Mouse (Mus musculus) hindbrain, embryonic 16.5 days (tissue): ENCODE measurements around the gene Syt2. TPM values are rescaled to one million over a fixed set of nuclear protein-coding genes. Genes with fewer than 3 reads are reported as not detected.

Experiments used
- ATAC-seq: fragments of 200-750 bp; cut with Nextera tagmentation; 2 replicates; pipeline ENCODE4 v1.8.0; 2017; ENCODE audit warnings: moderate TSS enrichment, moderate library complexity
- H3K27ac ChIP-seq: fragments of 300-500 bp; sonication (generic); 2 replicates; pipeline ENCODE4 v1.5.1; 2014; ENCODE audit warnings: low read depth, mild to moderate bottlenecking, control low read depth, low read length, moderate library complexity
- H3K27me3 ChIP-seq: fragments of 300-500 bp; sonication (generic); replicated peaks from 2 replicates; pipeline ENCODE4 v1.6.1; 2014; ENCODE audit warnings: low read length; ENCODE audit not compliant: control insufficient read depth, insufficient read depth
- H3K36me3 ChIP-seq: fragments of 300-500 bp; sonication (generic); 2 replicates; pipeline ENCODE4 v1.6.1; 2014; ENCODE audit warnings: mild to moderate bottlenecking, low read length, moderate library complexity, mixed read lengths; ENCODE audit not compliant: control insufficient read depth, insufficient read depth
- H3K4me1 ChIP-seq: fragments of 300-500 bp; sonication (generic); 2 replicates; pipeline ENCODE4 v1.6.1; 2014; ENCODE audit warnings: low read depth, low read length; ENCODE audit not compliant: control insufficient read depth, insufficient read depth
- H3K4me2 ChIP-seq: fragments of 300-500 bp; sonication (generic); 2 replicates; pipeline ENCODE4 v1.6.1; 2014; ENCODE audit warnings: mild to moderate bottlenecking, low read length, control low read depth, moderate library complexity
- H3K4me3 ChIP-seq: fragments of 300-500 bp; sonication (generic); 2 replicates; pipeline ENCODE4 v1.5.1; 2014; ENCODE audit warnings: mild to moderate bottlenecking, low read length, control low read depth, moderate library complexity
- H3K9ac ChIP-seq: fragments of 300-500 bp; sonication (generic); 2 replicates; pipeline ENCODE4 v1.6.1; 2014; ENCODE audit warnings: low read depth, mild to moderate bottlenecking, control low read depth, low read length, moderate library complexity
- H3K9me3 ChIP-seq: fragments of 300-500 bp; sonication (generic); 2 replicates; pipeline ENCODE4 v1.6.1; 2014; ENCODE audit warnings: mild to moderate bottlenecking, low read length, moderate library complexity; ENCODE audit not compliant: control insufficient read depth
- WGBS: fragments of 180-500 bp; shearing (Covaris S2); extraction: QIAGEN DNeasy Blood & Tissue Kit; methylation state at CpG from one replicate; pipeline ENCODE4 v1.1.7; 2014; 5-methylcytosine and 5-hydroxymethylcytosine counted together
- polyA plus RNA-seq: library from polyadenylated mRNA; unstranded; fragments of >200 nt; fragmentation: Nextera tagmentation; extraction: Ambion mirVana; gene quantifications from 2 replicates; pipeline ENCODE4 v1.2.1, GENCODE M21; 2015

Syt2 gene
- polyA plus RNA-seq, 1 experiment from 2014 or later = 11.9 TPM

- Histone ChIP-seq H3K4me1 (peaks cover 19% of the 10 kb centered on the region), H3K4me3 (no peak overlapping the region), H3K36me3 (no peaks in the 10 kb centered on the region), H3K4me2 (no peak overlapping the region), H3K27ac (0 out of 2 replicates have a peak overlapping the region, but pooled peaks have one; percentile 25), H3K9me3 (no peaks in the 10 kb centered on the region), H3K9ac (0 out of 2 replicates have a peak overlapping the region, but pooled peaks have one; percentile 23), H3K27me3 (peaks cover 2% of the 10 kb centered on the region; the same call in 1 of the 2 replicates)
- peak; percentile 24 for ATAC-seq
- WGBS = 9% methylated on average over 11 of the region's 11 CpGs
These were observed 67.0 kb downstream of the Syt2 start for GRCm38 (mm10) chr1:134713421-134713969.

GRCm38 (mm10) chr1:134714166-134714565 lies 67.7 kb downstream of the Syt2 start:
- H3K9ac ChIP-seq = no peak overlapping the region
- H3K27me3 ChIP-seq = peaks cover 2% of the 10 kb centered on the region; the same call in 1 of the 2 replicates
- no peaks in the 10 kb centered on the region for H3K36me3 ChIP-seq
- peaks cover 13% of the 10 kb centered on the region for H3K4me1 ChIP-seq
- H3K4me3 ChIP-seq = no peak overlapping the region
- H3K4me2 ChIP-seq = no peak overlapping the region
- 33% methylated on average over 8 of the region's 8 CpGs for WGBS
- ATAC-seq = no peak
- no peak overlapping the region for H3K27ac ChIP-seq
- no peaks in the 10 kb centered on the region for H3K9me3 ChIP-seq

- Histone ChIP-seq H3K27ac (no peak overlapping the region), H3K36me3 (no peaks in the 10 kb centered on the region), H3K27me3 (peaks cover 2% of the 10 kb centered on the region; the same call in 1 of the 2 replicates), H3K9me3 (no peaks in the 10 kb centered on the region), H3K4me3 (no peak overlapping the region), H3K9ac (no peak overlapping the region), H3K4me1 (peaks cover 4% of the 10 kb centered on the region), H3K4me2 (no peak overlapping the region)
- WGBS = 49% methylated on average over 5 of the region's 5 CpGs
- no peak for ATAC-seq
These were observed 68.6 kb downstream of the Syt2 start for GRCm38 (mm10) chr1:134715092-134715491.

GRCm38 (mm10) chr1:134719718-134720304 lies 73.3 kb downstream of the Syt2 start:
- peak; percentile 50; the same call in 1 of the 2 replicates for ATAC-seq
- H3K9ac ChIP-seq = no peak overlapping the region
- no peaks in the 10 kb centered on the region for H3K27me3 ChIP-seq
- no peaks in the 10 kb centered on the region for H3K36me3 ChIP-seq
- no peak overlapping the region for H3K4me3 ChIP-seq
- H3K4me2 ChIP-seq = no peak overlapping the region
- no peak overlapping the region for H3K27ac ChIP-seq
- WGBS = 50% methylated on average over 12 of the region's 12 CpGs
- H3K4me1 ChIP-seq = no peaks in the 10 kb centered on the region; the same call in 1 of the 2 replicates
- no peaks in the 10 kb centered on the region for H3K9me3 ChIP-seq

- no peaks in the 10 kb centered on the region for H3K36me3 ChIP-seq
- WGBS = 91% methylated on average over 5 of the region's 5 CpGs
- no peak for ATAC-seq
- H3K4me3 ChIP-seq = no peak overlapping the region
- no peaks in the 10 kb centered on the region for H3K9me3 ChIP-seq
- no peak overlapping the region for H3K9ac ChIP-seq
- no peak overlapping the region for H3K4me2 ChIP-seq
- no peaks in the 10 kb centered on the region for H3K27me3 ChIP-seq
- no peak overlapping the region for H3K27ac ChIP-seq
- no peaks in the 10 kb centered on the region; the same call in 1 of the 2 replicates for H3K4me1 ChIP-seq
These were observed 75.0 kb downstream of the Syt2 start for GRCm38 (mm10) chr1:134721486-134721885.

GRCm38 (mm10) chr1:134722891-134723290 lies 76.4 kb downstream of the Syt2 start:
- Histone ChIP-seq H3K4me3 (no peak overlapping the region), H3K27me3 (no peaks in the 10 kb centered on the region), H3K9me3 (no peaks in the 10 kb centered on the region), H3K9ac (no peak overlapping the region), H3K27ac (no peak overlapping the region), H3K36me3 (no peaks in the 10 kb centered on the region), H3K4me2 (no peak overlapping the region), H3K4me1 (no peaks in the 10 kb centered on the region; the same call in 1 of the 2 replicates)
- WGBS = 76% methylated on average over 7 of the region's 7 CpGs
- no peak for ATAC-seq

- Histone ChIP-seq H3K9me3 (no peaks in the 10 kb centered on the region), H3K27ac (no peak overlapping the region), H3K27me3 (no peaks in the 10 kb centered on the region), H3K4me2 (no peak overlapping the region), H3K4me3 (no peak overlapping the region), H3K4me1 (no peaks in the 10 kb centered on the region; the same call in 1 of the 2 replicates), H3K9ac (no peak overlapping the region), H3K36me3 (no peaks in the 10 kb centered on the region)
- 50% methylated on average over 5 of the region's 5 CpGs for WGBS
- ATAC-seq = no peak
These were observed 78.8 kb downstream of the Syt2 start for GRCm38 (mm10) chr1:134725276-134725675.

GRCm38 (mm10) chr1:134726480-134726879 lies 80.0 kb downstream of the Syt2 start:
- WGBS = 95% methylated on average over 7 of the region's 7 CpGs
- H3K4me3 ChIP-seq = no peak overlapping the region
- H3K36me3 ChIP-seq = no peaks in the 10 kb centered on the region
- no peak for ATAC-seq
- no peak overlapping the region for H3K4me2 ChIP-seq
- H3K27ac ChIP-seq = no peak overlapping the region
- no peak overlapping the region for H3K9ac ChIP-seq
- H3K9me3 ChIP-seq = no peaks in the 10 kb centered on the region
- H3K4me1 ChIP-seq = no peaks in the 10 kb centered on the region; the same call in 1 of the 2 replicates
- H3K27me3 ChIP-seq = no peaks in the 10 kb centered on the region

- whole genome bisulfite sequencing = 64% methylated on average over 8 of the region's 8 CpGs
- ATAC-seq = no peak
- Histone ChIP-seq H3K4me1 (no peaks in the 10 kb centered on the region; the same call in 1 of the 2 replicates), H3K4me3 (no peak overlapping the region), H3K36me3 (no peaks in the 10 kb centered on the region), H3K9me3 (no peaks in the 10 kb centered on the region), H3K9ac (no peak overlapping the region), H3K27me3 (no peaks in the 10 kb centered on the region), H3K27ac (no peak overlapping the region), H3K4me2 (no peak overlapping the region)
These were observed 80.8 kb downstream of the Syt2 start for GRCm38 (mm10) chr1:134727256-134727655.
